ENCODE assay signal across 8 mouse cellular contexts in the genomic region with DNA sequence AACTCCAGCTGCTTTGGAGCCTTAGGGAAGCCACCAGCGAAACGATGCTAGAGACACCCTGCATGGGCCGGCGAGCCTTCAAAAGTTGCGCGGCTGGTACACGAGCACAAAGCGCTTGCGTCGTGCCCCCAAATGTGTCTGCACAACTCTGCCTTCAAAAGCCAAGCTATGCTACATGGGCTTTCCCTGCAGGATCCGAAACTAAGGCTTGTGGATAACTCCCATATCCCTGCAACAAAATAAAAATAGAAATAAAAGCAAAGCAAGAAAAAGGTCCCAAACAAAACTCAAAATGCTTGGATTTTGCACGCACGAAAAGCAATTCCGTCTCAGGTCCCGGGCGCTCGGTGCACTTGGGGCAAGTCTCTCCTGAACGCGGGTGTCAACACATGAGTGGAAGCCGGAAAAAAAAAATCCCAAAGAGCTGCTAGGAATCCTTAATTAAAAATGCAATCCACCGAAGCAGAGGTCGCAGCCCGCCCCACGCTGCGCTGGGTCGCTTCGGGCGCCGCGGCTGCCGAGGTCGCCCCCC. TPM values are rescaled to one million over a fixed set of nuclear protein-coding genes. Genes with fewer than 3 reads are reported as not detected.
DNase-seq lines count a peak whose midpoint lies in the region; ATAC-seq and TF ChIP-seq lines count a peak whose summit lies in the region.

No protein-coding gene starts in this region.

- H3K9me3 ChIP-seq in heart, embryonic 14.5 days (ENCODE audit: control insufficient read depth, low read length): no peaks in the 10 kb centered on the region
- no peaks in the 10 kb centered on the region for H3K9me3 ChIP-seq in ES-E14 (ENCODE audit: control insufficient read depth, insufficient read depth, low read depth, low read length)
- H3K9me3 ChIP-seq in forebrain, embryonic 15.5 days: no peaks in the 10 kb centered on the region

- intact Hi-C loops in heart, postnatal 36 days (cut with DNase I): loop anchor here (2.0 to 10.0 kb wide), 2 partner anchors 53 to 417 kb away; a partner anchor contains a TSS

- H3K4me3 ChIP-seq in heart, embryonic 14.5 days (ENCODE audit: control insufficient read depth in 1 of 2, insufficient read depth in 1 of 2, low read depth in 1 of 2, low read length in 2 of 2): peak overlapping the region; percentile 79 to 98
- H3K4me3 ChIP-seq in ES-E14 (ENCODE audit: insufficient read depth in 1 of 2, low read depth in 1 of 2, low read length in 2 of 2, poor library complexity in 1 of 2, severe bottlenecking in 1 of 2): peak overlapping the region; percentile 77
- peak overlapping the region; percentile 55 for H3K4me3 ChIP-seq in forebrain, embryonic 15.5 days

- peak overlapping the region; percentile 94 to 97 for H3K27ac ChIP-seq in heart, embryonic 14.5 days (replicated peaks in 1 of 2; ENCODE audit: control insufficient read depth in 1 of 2, insufficient read depth in 1 of 2, low read depth in 2 of 2, low read length in 2 of 2)
- peak overlapping the region; percentile 63; the same call in 1 of the 2 replicates for H3K27ac ChIP-seq in ES-E14 (ENCODE audit: insufficient read depth, low read depth, low read length, poor library complexity, severe bottlenecking)
- peak overlapping the region; percentile 53 for H3K27ac ChIP-seq in forebrain, embryonic 15.5 days (replicated peaks)

- no peak for ATAC-seq in heart, embryonic 14.5 days (ENCODE audit: insufficient number of reproducible peaks, insufficient read depth, low FRiP score, low read depth)
- no peak for ATAC-seq in forebrain, embryonic 15.5 days (replicated peaks)

- H3K36me3 ChIP-seq in heart, embryonic 14.5 days (ENCODE audit: control insufficient read depth, insufficient read depth, low read length): peaks cover 9% of the 10 kb centered on the region; the same call in 1 of the 2 replicates
- no peaks in the 10 kb centered on the region for H3K36me3 ChIP-seq in ES-E14 (ENCODE audit: control insufficient read depth, insufficient read depth, low read length, poor library complexity, severe bottlenecking)
- H3K36me3 ChIP-seq in forebrain, embryonic 15.5 days: no peaks in the 10 kb centered on the region

- no peak for DNase-seq in heart, postnatal 36 days
- no peak for DNase-seq in ES-E14 (ENCODE audit: low read depth, low spot score)
- peak; percentile 34 for DNase-seq in lung, postnatal 14 days
- no peak for DNase-seq in ovary, postnatal 36 days (ENCODE audit: low spot score)
- no peak for DNase-seq in adrenal gland, postnatal 25 days
- DNase-seq in spleen, adult 18-20 months: no peak

- in situ Hi-C loops in ES-E14 (cut with MboI; ENCODE audit: low sequenced_read_pairs in 2 of 2, unreplicated experiment in 2 of 2): loop anchor here in 1 of 2 experiments (10.0 kb wide), 1 partner anchor 63 kb away; no protein-coding TSS in a partner anchor

- WGBS in heart, embryonic 14.5 days: under 1% methylated on average over 31 of the region's 32 CpGs
- 0% methylated on average over 32 of the region's 32 CpGs for WGBS in forebrain, embryonic 15.5 days

- H3K4me2 ChIP-seq in heart, embryonic 14.5 days (ENCODE audit: low read length): peak overlapping the region; percentile 96
- H3K4me2 ChIP-seq in forebrain, embryonic 15.5 days (replicated peaks): peak overlapping the region; percentile 88

- H3K4me1 ChIP-seq in heart, embryonic 14.5 days (ENCODE audit: control insufficient read depth in 2 of 2, insufficient read depth in 2 of 2, low read length in 2 of 2): peaks cover 8 to 34% of the 10 kb centered on the region in 2 experiments; a peak in 3 of 4 replicates
- H3K4me1 ChIP-seq in ES-E14 (ENCODE audit: control insufficient read depth in 2 of 2, insufficient read depth in 2 of 2, low read length in 2 of 2, poor library complexity in 1 of 2): peaks cover 3 to 15% of the 10 kb centered on the region in 2 experiments; a peak in 3 of 4 replicates
- peaks cover 70% of the 10 kb centered on the region for H3K4me1 ChIP-seq in forebrain, embryonic 15.5 days

- peak overlapping the region; percentile 93 for H3K9ac ChIP-seq in heart, embryonic 14.5 days (ENCODE audit: low read length)
- H3K9ac ChIP-seq in ES-E14 (ENCODE audit: insufficient read depth, low read depth, low read length, poor library complexity, severe bottlenecking): peak overlapping the region; percentile 66
- peak overlapping the region; percentile 60 for H3K9ac ChIP-seq in forebrain, embryonic 15.5 days (replicated peaks)

- H3K27me3 ChIP-seq in heart, embryonic 14.5 days (ENCODE audit: control insufficient read depth, insufficient read depth, low read length): no peaks in the 10 kb centered on the region
- H3K27me3 ChIP-seq in forebrain, embryonic 15.5 days: peaks cover 19% of the 10 kb centered on the region

TF ChIP-seq in ES-E14, 5 proteins besides CTCF, POLR2A, EP300 and RAD21:
- TF ChIP-seq MAFK (IDR thresholded peaks at IDR 0.05; ENCODE audit: insufficient read depth, low read depth, low read length) (no peak), ZC3H11A (IDR thresholded peaks at IDR 0.05; ENCODE audit: borderline replicate concordance, low read depth, low read length) (no peak), ZNF384 (IDR thresholded peaks at IDR 0.05; ENCODE audit: low read depth, low read length) (no peak), CHD2 (IDR thresholded peaks at IDR 0.05; ENCODE audit: low read depth, low read length) (no peak), HCFC1 (IDR thresholded peaks at IDR 0.05; ENCODE audit: borderline replicate concordance, insufficient read depth, low read length) (no peak)

RNA-seq across cellular contexts. Expression of a gene that starts 0.5 kb away (rescaled TPM):
- 18.7 and 30.8 TPM in 2 replicates for polyA plus RNA-seq in heart, embryonic 14.5 days (2014; fragmentation: Nextera tagmentation; extraction: Ambion mirVana)
- total RNA-seq in heart, postnatal 36 days (2021): 10 to 100 TPM; 11.4 to 16.3 TPM
- 6.8 and 8.7 TPM in 2 replicates for total RNA-seq in ES-E14 (2012; rRNA removed)
- polyA plus RNA-seq in forebrain, embryonic 15.5 days (2015; fragmentation: Nextera tagmentation; extraction: Ambion mirVana): 2.0 and 2.4 TPM in 2 replicates
- total RNA-seq in adrenal gland, postnatal 25 days (2021): 12.9 and 13.6 TPM in 2 replicates
